Mouse (Mus musculus) spleen, postnatal 14 days (tissue): ENCODE measurements around the gene Olfr631.
"Not testable (repeated sequence)": the region's sequence is repeated elsewhere in the genome, so short reads cannot be mapped to it uniquely, and the experiment has no call there.

Experiments
- DNase-seq, 2 experiments: peaks; one replicate each; pipeline ENCODE4 v3.0.0; 2021 to 2022; ENCODE audit warnings: low spot score in 2 of 2

Gene Olfr631

DNA sequence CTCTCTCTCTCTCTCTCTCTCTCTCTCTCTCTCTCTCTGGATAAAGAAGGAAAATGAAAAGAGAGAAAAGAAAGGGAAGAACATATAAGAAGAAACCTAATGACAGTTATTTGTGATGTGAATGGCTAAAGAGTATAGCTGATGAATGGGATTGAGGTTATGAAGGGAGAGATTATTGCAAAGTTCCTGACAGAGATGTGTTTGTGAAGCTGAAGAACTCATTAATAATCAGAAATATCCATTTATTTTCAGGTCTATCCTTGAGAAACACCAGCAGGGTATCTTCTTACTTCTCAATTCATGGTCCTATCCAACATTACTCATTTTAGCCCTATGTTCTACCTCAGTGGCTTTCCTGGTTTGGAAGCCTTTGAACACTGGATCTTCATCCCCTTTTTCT lies at the start of gene Olfr631:
Gene Olfr631, plus strand, starts transcription at position 301 of the 400 bp plus-strand sequence.
- no peak for DNase-seq

- no peak for DNase-seq
Measured at GRCm38 (mm10) chr7:103886152-103886551, 42.5 kb upstream of the Olfr631 start, which contains the start of gene Olfr66. Gene Olfr66, minus strand, starts transcription at chr7:103886252.

DNA sequence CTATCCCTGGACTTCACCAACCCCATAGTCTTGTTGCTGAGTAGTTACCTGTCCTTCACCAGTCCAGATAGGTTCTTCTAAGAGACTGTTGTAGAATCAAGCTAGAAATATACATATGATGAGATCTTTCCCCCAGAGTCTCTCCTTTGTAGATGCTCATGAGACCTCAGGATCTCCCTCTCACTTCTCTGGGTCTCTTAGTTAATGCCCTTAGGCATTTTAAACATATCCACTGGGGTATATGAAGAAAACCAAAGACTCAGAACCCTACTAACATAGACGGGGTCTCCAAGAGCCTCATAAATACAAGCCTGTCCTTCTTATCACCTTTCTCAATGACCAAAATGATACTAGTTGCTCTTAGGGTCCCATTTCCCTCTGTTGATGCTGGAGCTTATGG lies 34.2 kb upstream of the Olfr631 start, which contains the start of gene Olfr64:
Gene Olfr64, minus strand, starts transcription at position 101 of the 400 bp plus-strand sequence.
- DNase-seq: no peak

DNA sequence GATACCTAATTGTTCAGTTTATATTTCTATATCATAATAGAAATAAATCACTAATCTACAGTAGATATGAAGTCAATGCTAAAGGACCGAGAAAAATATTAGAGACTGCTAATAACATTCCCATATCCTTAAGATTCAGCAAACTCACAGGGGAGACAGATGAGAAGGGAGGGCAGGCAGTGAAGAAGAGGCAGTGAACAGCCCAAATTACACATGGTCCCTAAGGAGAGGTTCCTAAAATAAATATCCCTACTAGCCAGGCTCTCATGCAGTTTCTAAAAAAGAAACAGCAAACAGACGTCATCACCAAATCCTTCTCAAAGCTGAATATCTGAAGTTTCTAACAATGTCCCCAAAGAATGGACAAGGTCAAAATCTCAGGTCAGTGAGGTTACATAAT lies 25.4 kb upstream of the Olfr631 start, which contains the start of gene Olfr65:
Gene Olfr65, plus strand, starts transcription at position 301 of the 400 bp plus-strand sequence.
- DNase-seq: no peak

DNA sequence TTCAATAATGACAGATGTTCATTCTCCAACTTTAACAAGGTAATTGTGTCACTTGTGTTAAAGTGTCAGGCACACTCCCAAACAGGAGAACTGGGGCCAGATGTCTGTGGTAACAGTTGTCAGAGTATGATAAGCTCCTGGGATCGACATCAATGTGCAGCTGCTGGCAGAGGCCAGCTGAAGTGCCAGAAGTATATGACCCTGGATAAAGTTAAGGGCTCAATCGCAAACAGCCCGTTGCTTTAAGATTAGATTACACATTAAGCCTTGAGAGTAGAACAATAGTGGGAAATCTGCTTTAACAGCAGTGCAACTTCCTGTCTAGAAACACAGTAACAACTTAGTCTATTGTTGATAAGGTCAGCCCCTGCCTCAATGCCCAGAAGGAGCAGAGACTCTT lies 18.6 kb upstream of the Olfr631 start:
- peak in 1 of 2 experiments; percentile 12 for DNase-seq

GRCm38 (mm10) chr7:103912969-103913511 lies 15.6 kb upstream of the Olfr631 start:
- DNase-seq: peak in 1 of 2 experiments; percentile 17

DNA sequence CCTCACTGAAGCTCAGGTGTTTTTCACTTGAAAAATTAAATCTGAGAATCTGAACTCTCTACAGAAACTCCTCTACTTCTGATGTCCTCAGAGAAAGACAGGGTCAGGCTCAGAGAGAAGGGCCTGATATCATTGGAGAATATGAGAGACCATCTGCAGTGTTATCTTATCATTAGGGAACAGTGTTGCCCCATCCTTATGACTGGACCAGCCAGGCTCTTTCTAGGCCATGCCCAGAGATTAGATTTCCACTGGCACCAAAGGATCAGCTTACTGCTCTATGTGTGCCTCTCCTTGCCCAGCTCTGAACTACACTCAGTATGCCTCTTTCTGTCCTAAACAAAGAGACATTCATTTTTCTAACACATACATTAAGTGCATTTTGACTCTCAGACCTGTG lies 13.3 kb upstream of the Olfr631 start:
- DNase-seq: no peak

- DNase-seq: no peak
Measured at GRCm38 (mm10) chr7:103934264-103934663, 5.6 kb downstream of the Olfr631 start, which contains the start of gene Olfr632. Gene Olfr632, plus strand, starts transcription at chr7:103934347.

- DNase-seq: peak in 1 of 2 experiments; percentile 31
Measured at GRCm38 (mm10) chr7:103942730-103943129, 14.1 kb downstream of the Olfr631 start.

DNA sequence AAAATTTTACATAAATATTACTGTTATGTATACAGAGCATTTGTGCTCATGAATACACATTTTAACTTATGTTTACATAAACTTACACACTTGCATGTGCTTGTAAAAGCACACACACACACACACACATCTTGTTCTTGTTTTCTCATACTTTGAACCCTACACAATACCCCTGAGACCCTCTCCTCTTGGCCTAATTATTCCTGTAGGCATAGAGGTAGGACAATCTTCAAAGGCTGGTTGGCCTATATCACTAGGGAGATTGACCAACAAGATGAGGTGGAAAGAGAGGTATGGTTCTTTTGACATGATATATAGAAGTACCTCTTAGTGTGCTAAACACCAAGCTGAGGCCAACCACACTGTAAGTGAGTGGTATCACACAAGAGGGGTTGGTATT lies 15.5 kb downstream of the Olfr631 start, which contains the start of gene Olfr633:
Gene Olfr633, plus strand, starts transcription at position 301 of the 400 bp plus-strand sequence.
- no peak for DNase-seq

GRCm38 (mm10) chr7:103966873-103967272 lies 38.2 kb downstream of the Olfr631 start:
- DNase-seq: not testable (repeated sequence)

- DNase-seq: no peak
Measured at GRCm38 (mm10) chr7:103970852-103971251, 42.2 kb downstream of the Olfr631 start, which contains the start of gene Olfr635. Gene Olfr635, plus strand, starts transcription at chr7:103971152.

DNA sequence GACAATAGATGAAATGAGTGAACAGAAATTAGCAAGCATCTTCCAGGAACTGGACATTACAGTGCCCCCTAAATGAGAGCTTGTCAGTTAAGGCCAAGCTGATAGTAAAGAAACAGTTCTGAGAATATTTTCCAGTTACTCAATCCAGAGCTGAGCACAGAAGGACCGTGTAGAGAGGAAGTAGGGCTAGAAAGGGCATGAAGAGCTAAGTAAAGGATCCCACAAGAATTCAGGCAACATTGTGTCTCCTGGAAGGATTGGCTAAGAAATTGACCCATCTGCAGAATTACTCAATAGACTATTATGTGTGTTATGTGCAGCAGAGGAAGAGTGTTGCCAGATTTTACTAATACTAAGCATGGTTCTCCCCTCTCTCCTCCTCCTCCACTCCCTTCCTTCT lies 43.2 kb downstream of the Olfr631 start:
- DNase-seq: no peak
